Comparison of ENCODE assay signal across 27 mouse cellular contexts in the genomic region with DNA sequence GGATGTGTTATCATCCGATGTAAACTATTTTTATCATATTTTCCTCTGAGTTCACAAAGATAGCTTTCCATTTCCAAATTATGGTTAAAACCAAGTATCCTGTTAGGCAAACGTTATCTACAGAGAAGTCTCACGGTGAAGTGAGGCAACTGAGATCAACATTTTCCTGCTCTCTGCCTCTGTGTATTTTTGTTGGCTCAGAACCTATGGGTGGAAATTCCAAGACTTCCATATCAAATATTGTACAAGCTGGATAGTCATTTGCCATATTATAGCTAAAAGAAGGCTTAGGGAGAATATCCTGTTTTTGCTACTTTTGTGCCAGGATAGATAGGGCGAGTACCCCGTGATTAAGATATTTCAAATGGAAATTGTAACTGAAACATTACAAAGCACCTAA. TPM values are rescaled to one million over a fixed set of nuclear protein-coding genes. Genes with fewer than 3 reads are reported as not detected.
DNase-seq lines count a peak whose midpoint lies in the region; ATAC-seq and TF ChIP-seq lines count a peak whose summit lies in the region.
"Had no signal": no experiment of that assay in that cellular context is flagged by ENCODE, and none has a peak within 500 bp of the region (broad histone marks: within the 10 kb centered on the region; RNA-seq: fewer than 3 reads in every experiment).

No protein-coding gene starts in this region.

- H3K4me1 ChIP-seq in heart, adult 2 months (ENCODE audit: control insufficient read depth, insufficient read depth, low read length) = peaks cover 3% of the 10 kb centered on the region
- H3K4me1 ChIP-seq in embryonic fibroblast, embryonic 13.5 days (ENCODE audit: control insufficient read depth, insufficient read depth, low read length) = peaks cover 11% of the 10 kb centered on the region
- H3K4me1 ChIP-seq in heart, embryonic 14.5 days (ENCODE audit: control insufficient read depth in 2 of 2, insufficient read depth in 2 of 2, low read length in 2 of 2) = peaks cover 9 to 23% of the 10 kb centered on the region in 2 experiments
- H3K4me1 ChIP-seq in kidney, embryonic 14.5 days (ENCODE audit: control insufficient read depth, insufficient read depth, low read length) = no peaks in the 10 kb centered on the region
- H3K4me1 ChIP-seq: embryonic facial prominence, embryonic 10.5 days; embryonic facial prominence, embryonic 15.5 days; forebrain, embryonic 15.5 days; hindbrain, embryonic 12.5 days; intestine, embryonic 15.5 days; lung, embryonic 15.5 days; midbrain, embryonic 12.5 days; neural tube, embryonic 13.5 days had no signal

- intact Hi-C loops in heart, adult 2 months (cut with DNase I) = loop anchor here (5.0 kb wide), 1 partner anchor 41 kb away; no protein-coding TSS in a partner anchor

- no peaks in the 10 kb centered on the region for H3K27me3 ChIP-seq in heart, adult 2 months (ENCODE audit: control insufficient read depth, insufficient read depth, low read length)
- no peaks in the 10 kb centered on the region for H3K27me3 ChIP-seq in heart, embryonic 14.5 days (ENCODE audit: control insufficient read depth, insufficient read depth, low read length)
- H3K27me3 ChIP-seq in kidney, embryonic 14.5 days (ENCODE audit: control insufficient read depth, insufficient read depth, low read length) = no peaks in the 10 kb centered on the region
- H3K27me3 ChIP-seq: embryonic facial prominence, embryonic 15.5 days; forebrain, embryonic 15.5 days; hindbrain, embryonic 12.5 days; intestine, embryonic 15.5 days; lung, embryonic 15.5 days; midbrain, embryonic 12.5 days; neural tube, embryonic 13.5 days had no signal

- no peak for TF ChIP-seq EP300 in heart, adult 2 months (IDR thresholded peaks at IDR 0.05; ENCODE audit: insufficient read depth, low read depth, low read length)

- H3K79me2 ChIP-seq in heart, adult 2 months (replicated peaks; ENCODE audit: control insufficient read depth, insufficient read depth, low read length) = no peaks in the 10 kb centered on the region

- no peak overlapping the region for H3K9ac ChIP-seq in heart, adult 2 months (ENCODE audit: low read depth, low read length)
- no peak overlapping the region for H3K9ac ChIP-seq in heart, embryonic 14.5 days (ENCODE audit: low read length)
- no peak overlapping the region for H3K9ac ChIP-seq in kidney, embryonic 14.5 days (ENCODE audit: low read depth, low read length)
- H3K9ac ChIP-seq: embryonic facial prominence, embryonic 15.5 days; forebrain, embryonic 15.5 days; hindbrain, embryonic 12.5 days; intestine, embryonic 15.5 days; lung, embryonic 15.5 days; midbrain, embryonic 12.5 days; neural tube, embryonic 13.5 days had no signal

- H3K36me3 ChIP-seq in heart, adult 2 months (ENCODE audit: control insufficient read depth, insufficient read depth, low read length) = peaks cover 3% of the 10 kb centered on the region
- H3K36me3 ChIP-seq in heart, embryonic 14.5 days (ENCODE audit: control insufficient read depth, insufficient read depth, low read length) = no peaks in the 10 kb centered on the region
- H3K36me3 ChIP-seq in kidney, embryonic 14.5 days (ENCODE audit: control insufficient read depth, insufficient read depth, low read length) = no peaks in the 10 kb centered on the region
- H3K36me3 ChIP-seq: embryonic facial prominence, embryonic 10.5 days; embryonic facial prominence, embryonic 15.5 days; forebrain, embryonic 15.5 days; hindbrain, embryonic 12.5 days; intestine, embryonic 15.5 days; lung, embryonic 15.5 days; midbrain, embryonic 12.5 days; neural tube, embryonic 13.5 days had no signal

- no peak overlapping the region for H3K4me3 ChIP-seq in heart, adult 2 months
- H3K4me3 ChIP-seq in embryonic fibroblast, embryonic 13.5 days (ENCODE audit: insufficient read depth, low read length) = no peak overlapping the region
- H3K4me3 ChIP-seq in heart, embryonic 14.5 days (ENCODE audit: control insufficient read depth in 1 of 2, insufficient read depth in 1 of 2, low read depth in 1 of 2, low read length in 2 of 2) = no peak overlapping the region
- H3K4me3 ChIP-seq in kidney, embryonic 14.5 days (ENCODE audit: low read length) = no peak overlapping the region
- H3K4me3 ChIP-seq: embryonic facial prominence, embryonic 10.5 days; embryonic facial prominence, embryonic 15.5 days; forebrain, embryonic 15.5 days; gastrocnemius, adult 2 months; hindbrain, embryonic 12.5 days; intestine, embryonic 15.5 days; lung, embryonic 15.5 days; midbrain, embryonic 12.5 days; neural tube, embryonic 13.5 days had no signal

- H3K9me3 ChIP-seq in heart, embryonic 14.5 days (ENCODE audit: control insufficient read depth, low read length) = no peaks in the 10 kb centered on the region
- H3K9me3 ChIP-seq in kidney, embryonic 14.5 days (ENCODE audit: control insufficient read depth, low read length) = no peaks in the 10 kb centered on the region
- H3K9me3 ChIP-seq: embryonic facial prominence, embryonic 10.5 days; embryonic facial prominence, embryonic 15.5 days; forebrain, embryonic 15.5 days; hindbrain, embryonic 12.5 days; intestine, embryonic 15.5 days; lung, embryonic 15.5 days; midbrain, embryonic 12.5 days; neural tube, embryonic 13.5 days had no signal

- no peak for ATAC-seq in heart, embryonic 14.5 days (ENCODE audit: insufficient number of reproducible peaks, insufficient read depth, low FRiP score, low read depth)
- ATAC-seq in kidney, embryonic 14.5 days (ENCODE audit: low FRiP score, low TSS enrichment) = no peak
- ATAC-seq: forebrain, embryonic 15.5 days; hindbrain, postnatal 0 days; intestine, embryonic 15.5 days had no signal

- 0 out of 2 replicates have a peak overlapping the region, but pooled peaks have one; percentile 16 for H3K4me2 ChIP-seq in heart, embryonic 14.5 days (ENCODE audit: low read length)
- H3K4me2 ChIP-seq in kidney, embryonic 14.5 days (replicated peaks; ENCODE audit: low read depth, low read length) = no peak overlapping the region
- H3K4me2 ChIP-seq: embryonic facial prominence, embryonic 15.5 days; forebrain, embryonic 15.5 days; hindbrain, embryonic 12.5 days; intestine, embryonic 15.5 days; lung, embryonic 15.5 days; midbrain, embryonic 12.5 days; neural tube, embryonic 13.5 days had no signal

- H3K27ac ChIP-seq in heart, adult 2 months = peak overlapping the region; percentile 47
- H3K27ac ChIP-seq in embryonic fibroblast, embryonic 13.5 days (ENCODE audit: insufficient read depth, low read length) = peak overlapping the region; percentile 75
- H3K27ac ChIP-seq in heart, embryonic 14.5 days (replicated peaks in 1 of 2; ENCODE audit: control insufficient read depth in 1 of 2, insufficient read depth in 1 of 2, low read depth in 2 of 2, low read length in 2 of 2) = peak overlapping the region in 1 of 2 experiments; percentile 53; a peak in 3 of 4 replicates
- no peak overlapping the region for H3K27ac ChIP-seq in kidney, embryonic 14.5 days (ENCODE audit: low read depth, low read length)
- H3K27ac ChIP-seq: embryonic facial prominence, embryonic 10.5 days; embryonic facial prominence, embryonic 15.5 days; forebrain, embryonic 15.5 days; gastrocnemius, adult 2 months; hindbrain, embryonic 12.5 days; hindbrain, postnatal 0 days; intestine, embryonic 15.5 days; kidney, postnatal 0 days; lung, embryonic 15.5 days; midbrain, embryonic 12.5 days; neural tube, embryonic 13.5 days had no signal

- TF ChIP-seq CTCF in heart, adult 2 months (IDR thresholded peaks at IDR 0.05) = no peak
- TF ChIP-seq CTCF in embryonic fibroblast, embryonic 13.5 days (IDR thresholded peaks at IDR 0.05; ENCODE audit: borderline replicate concordance, insufficient read depth, low read length) = no peak

- TF ChIP-seq POLR2A in heart, adult 2 months (IDR thresholded peaks at IDR 0.05; ENCODE audit: insufficient read depth, low read depth, low read length) = no peak
- no peak for TF ChIP-seq POLR2A in embryonic fibroblast, embryonic 13.5 days (IDR thresholded peaks at IDR 0.05; ENCODE audit: low read depth, low read length)

- DNase-seq in heart, adult 2 months = no peak
- no peak for DNase-seq in heart, postnatal 4 days
- DNase-seq in 3T3-L1 (ENCODE audit: low read depth, low spot score) = peak; percentile 53
- no peak for DNase-seq in B cell, adult 2 months
- DNase-seq in spleen, adult 18-20 months = no peak
- DNase-seq: adrenal gland, postnatal 10 days; cerebellum, adult 8-10 months; cerebellum, postnatal 25 days; gastrocnemius, adult 2 months; gastrocnemius, postnatal 36 days; kidney, adult 2 months; layer of hippocampus, adult 9-11 months; liver; thymus, postnatal 4 days had no signal

- 24% methylated on average over 5 of the region's 5 CpGs for WGBS in heart, adult 2 months
- WGBS in heart, embryonic 14.5 days = 34% methylated on average over 5 of the region's 5 CpGs
- 78% methylated on average over 5 of the region's 5 CpGs for WGBS in kidney, embryonic 14.5 days

RNA-seq across cellular contexts. Expression of a gene that starts 8.6 kb away (rescaled TPM):
- total RNA-seq in heart, adult 2 months (2021) = 10 to 100 TPM; 14.7 to 15.3 TPM
- polyA plus RNA-seq in heart, adult 2 months (2012; rRNA removed) = 5.8 and 9.6 TPM in 2 replicates
- total RNA-seq in heart, postnatal 4 days (2021) = 10 to 100 TPM; 28.4 to 31.9 TPM
- 114 and 127 TPM in 2 replicates for polyA plus RNA-seq in embryonic fibroblast, embryonic 13.5 days (2011; ENCODE audit: insufficient read length, low read depth, missing spikeins)
- 75.8 and 82.9 TPM in 2 replicates for polyA plus RNA-seq in heart, embryonic 14.5 days (2014; fragmentation: Nextera tagmentation; extraction: Ambion mirVana)
- polyA plus RNA-seq in kidney, embryonic 14.5 days (2014; fragmentation: Nextera tagmentation; extraction: Ambion mirVana) = 25.2 and 33.8 TPM in 2 replicates
